Mouse (Mus musculus): ENCODE measurements around the gene Eftud2.
A peak's percentile ranks its signal among the peaks of the same experiment; 100 is the strongest.

Eftud2 gene

GRCm38 (mm10) chr11:102819021-102819782 lies 61.6 kb downstream of the Eftud2 start, which contains the start of gene Gjc1:
Gjc1 (minus strand) TSS chr11:102819700.
- peak; percentile 100 for DNase-seq (ENCODE audit: low read depth, low spot score)

DNA sequence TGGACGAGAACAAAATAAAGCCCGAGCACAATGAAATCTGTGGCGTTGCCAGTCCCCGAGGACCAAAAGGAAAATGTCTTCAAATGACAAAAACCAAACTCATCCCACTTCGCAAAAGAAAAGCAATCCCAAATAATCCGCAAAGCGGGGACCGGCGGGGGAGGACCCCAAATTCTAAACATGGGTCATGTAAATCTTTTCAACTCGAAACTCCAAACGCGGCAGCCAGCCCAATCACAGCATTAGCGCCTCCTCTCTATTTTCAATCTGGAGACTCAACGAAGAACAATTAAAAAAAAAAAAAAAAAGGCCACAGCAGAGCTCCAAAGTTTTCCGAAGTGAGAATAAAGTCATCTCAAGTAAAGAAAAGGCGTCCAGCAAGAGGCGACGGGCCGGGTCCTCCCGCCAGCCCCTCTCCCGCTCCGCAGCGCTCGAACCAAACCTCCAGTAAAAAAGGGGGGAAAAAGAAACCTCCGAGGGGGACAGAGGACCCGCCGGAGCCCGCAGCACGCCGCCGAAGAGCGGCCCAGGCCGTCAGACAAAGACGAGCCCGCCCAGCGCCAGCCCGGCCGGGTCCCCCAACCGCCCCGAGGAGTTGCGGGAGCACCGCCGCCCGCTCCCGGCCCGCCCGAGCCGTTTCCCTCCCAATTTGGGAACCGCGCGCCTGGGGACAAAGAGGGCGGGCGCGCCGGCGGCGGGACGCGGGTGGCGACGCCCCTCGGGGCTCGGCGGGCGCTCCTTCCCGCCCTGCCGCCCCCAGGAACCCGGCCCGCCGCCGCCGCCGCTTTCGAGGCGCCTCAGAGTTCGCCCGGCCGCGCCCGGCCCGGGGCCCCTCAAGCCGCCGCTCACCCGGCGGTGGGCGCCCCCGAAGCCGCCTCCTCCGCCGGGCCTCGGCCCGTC lies 62.4 kb downstream of the Eftud2 start:
- DNase-seq (ENCODE audit: low read depth, low spot score): peak; percentile 37

DNA sequence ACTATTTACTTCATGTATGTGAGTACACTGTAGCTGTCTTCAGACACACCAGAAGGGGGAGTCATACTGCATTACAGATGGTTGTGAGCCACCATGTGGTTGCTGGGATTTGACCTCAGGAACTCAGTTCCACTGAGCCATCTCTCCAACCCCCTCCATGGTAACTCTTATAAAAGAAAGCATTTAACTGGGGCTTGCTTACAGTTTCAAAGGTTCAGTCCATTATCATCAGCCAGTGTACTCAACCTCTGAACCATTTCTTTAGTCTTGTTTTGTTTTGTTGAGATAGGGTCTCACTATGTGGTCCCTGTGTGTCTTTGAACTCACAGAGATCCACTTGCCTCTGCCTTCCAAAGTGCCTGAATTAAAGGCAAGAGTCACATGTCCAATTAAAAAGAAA lies 65.9 kb downstream of the Eftud2 start:
- DNase-seq (ENCODE audit: low read depth, low spot score): peak; percentile 62

DNA sequence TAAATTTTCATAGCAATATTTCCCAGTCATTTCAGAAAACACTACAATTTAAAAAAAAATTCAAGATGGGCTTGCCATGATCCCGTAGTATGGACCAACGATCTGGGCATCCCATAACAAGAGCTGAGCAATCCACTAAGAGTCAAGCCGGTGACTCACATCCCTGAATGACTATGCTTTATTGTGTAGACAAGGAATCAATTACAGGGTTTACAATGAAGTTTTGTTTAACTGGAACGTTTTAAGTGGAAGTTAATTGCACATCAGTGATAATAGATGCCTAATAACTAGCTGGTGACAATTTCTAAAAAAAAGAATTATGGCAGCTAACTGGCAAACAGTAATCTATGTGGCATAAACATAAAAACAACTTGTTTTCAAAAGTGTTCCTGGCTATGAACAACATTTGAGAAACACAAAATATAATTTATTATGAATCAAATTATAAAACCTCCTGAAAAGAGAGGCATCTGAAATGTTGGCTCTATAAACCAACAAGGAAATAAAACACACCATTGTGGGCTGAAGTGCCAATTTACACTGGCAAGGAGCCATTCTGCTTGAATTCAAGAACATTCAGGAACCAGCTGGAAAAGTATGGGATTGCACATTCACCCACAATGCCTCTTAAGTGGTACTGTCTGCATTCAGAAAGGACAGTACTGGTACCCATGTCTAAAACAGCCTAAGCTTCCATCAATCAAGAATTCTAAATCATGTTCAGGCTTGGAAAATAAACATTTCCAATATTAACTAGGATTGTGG lies 69.9 kb downstream of the Eftud2 start:
- no peak for DNase-seq (ENCODE audit: low read depth, low spot score)

DNA sequence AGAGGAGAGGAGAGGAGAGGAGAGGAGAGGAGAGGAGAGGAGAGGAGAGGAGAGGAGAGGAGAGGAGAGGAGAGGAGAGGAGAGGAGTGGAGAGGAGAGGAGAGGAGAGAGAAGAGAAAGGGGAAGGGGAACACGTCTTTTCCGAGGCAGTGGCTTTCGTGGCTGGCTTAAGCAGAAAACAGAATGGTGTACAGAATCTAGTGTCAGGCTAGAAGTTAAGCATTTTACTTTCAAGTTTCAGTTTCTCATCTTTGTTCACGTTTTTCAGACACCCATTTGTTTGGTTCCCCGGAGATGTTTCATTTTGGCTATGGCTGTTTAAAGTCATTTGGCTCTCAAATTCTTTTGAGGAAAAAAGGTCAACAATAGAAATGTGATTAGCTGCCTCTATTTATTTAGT lies 72.5 kb downstream of the Eftud2 start:
- DNase-seq (ENCODE audit: low read depth, low spot score): no peak

DNA sequence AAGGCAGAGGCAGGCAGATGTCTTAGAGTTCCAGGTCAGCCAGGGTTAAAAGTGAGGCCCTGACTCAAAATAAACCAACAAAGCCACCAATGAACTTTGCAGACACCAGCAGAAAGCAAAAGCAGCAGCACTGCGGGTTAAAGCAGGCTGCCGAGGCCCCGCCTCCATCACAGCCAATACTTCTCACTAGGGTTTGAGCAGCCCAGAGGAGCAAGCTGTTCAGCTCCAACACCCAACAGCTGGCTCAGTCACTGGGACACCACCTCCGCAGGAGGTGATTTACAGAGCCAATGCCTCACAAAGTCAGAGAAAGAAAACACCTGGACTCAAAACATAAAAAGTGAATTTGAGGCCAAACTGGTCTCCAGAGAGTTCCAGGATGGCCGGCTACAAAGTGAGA lies 77.3 kb downstream of the Eftud2 start:
- DNase-seq (ENCODE audit: low read depth, low spot score): peak; percentile 23

GRCm38 (mm10) chr11:102794157-102794556 lies 86.6 kb downstream of the Eftud2 start:
- no peak for DNase-seq (ENCODE audit: low read depth, low spot score)

DNA sequence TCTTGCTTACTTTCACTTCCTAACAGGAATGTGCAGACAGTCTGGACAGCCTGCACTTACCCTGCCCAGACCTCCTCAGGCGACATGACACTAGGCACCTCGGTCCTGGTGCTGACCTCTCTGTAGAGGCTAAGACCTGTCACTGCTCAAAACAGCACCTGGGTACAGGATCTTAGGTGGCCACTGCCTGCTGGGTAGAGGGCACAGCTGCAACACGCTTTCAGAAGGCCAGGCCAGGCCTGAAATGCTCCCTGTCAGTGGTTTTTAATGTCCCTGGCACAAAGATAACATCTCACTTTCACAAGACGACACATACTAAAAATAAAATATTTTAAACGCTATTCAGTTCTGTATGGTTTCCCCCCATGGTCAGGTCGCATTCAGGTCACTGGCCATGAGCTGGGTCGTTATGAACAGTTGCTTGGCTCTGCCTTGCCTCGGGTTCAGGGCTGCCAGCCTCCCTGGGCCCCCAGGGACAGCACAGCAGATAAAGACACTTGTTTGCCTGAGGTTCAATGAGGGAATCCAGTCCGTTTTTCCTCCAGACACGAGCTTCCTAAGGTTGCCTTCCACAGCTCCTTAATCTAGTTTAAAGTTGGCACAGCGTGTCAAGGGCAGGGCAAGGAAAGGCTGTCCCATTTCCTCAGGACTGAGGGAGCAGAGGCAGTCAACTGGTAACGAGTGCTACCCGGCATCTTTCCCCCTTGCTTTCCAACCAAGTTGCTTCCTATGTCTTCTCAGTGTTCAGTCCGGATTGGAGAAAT lies 88.9 kb downstream of the Eftud2 start:
- no peak for DNase-seq (ENCODE audit: low read depth, low spot score)

All from R1 (cell line).